Comparison of ENCODE assay signal across 25 mouse cellular contexts in the genomic region with DNA sequence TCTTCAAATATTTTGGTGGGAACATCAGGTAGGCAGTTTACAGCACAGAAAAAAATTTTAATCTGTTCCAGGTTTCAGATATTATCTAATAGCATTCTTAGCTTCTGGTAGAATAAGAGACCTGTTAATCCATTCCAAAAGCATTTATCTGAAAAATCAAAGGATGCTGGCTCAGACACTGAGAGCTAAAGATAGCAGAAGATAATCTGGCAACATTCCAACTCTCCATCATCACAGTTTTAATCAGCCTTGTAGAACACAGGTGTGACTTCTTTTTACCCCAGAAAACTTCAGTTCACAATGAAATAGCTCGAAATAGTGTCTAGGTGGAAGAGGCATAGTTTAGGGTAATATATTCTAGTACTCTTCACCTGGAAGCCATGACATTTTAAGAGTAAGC.
"Had no signal": no experiment of that assay in that cellular context is flagged by ENCODE, and none has a peak within 500 bp of the region (broad histone marks: within the 10 kb centered on the region; RNA-seq: fewer than 3 reads in every experiment).

No protein-coding gene starts in this region.

- DNase-seq: cerebellum, adult 8-10 months; cerebellum, adult 9-11 months; cerebellum, postnatal 14 days; cerebellum, postnatal 25 days; cerebellum, postnatal 36 days; embryo, embryonic 11 days; forebrain, postnatal 0 days; gastrocnemius, adult 2 months; gastrocnemius, postnatal 10 days; gastrocnemius, postnatal 14 days; gastrocnemius, postnatal 25 days; gastrocnemius, postnatal 36 days; heart, adult 18-20 months; heart, adult 2 months had no signal

- H3K27me3 ChIP-seq: embryonic facial prominence, embryonic 12.5 days; embryonic facial prominence, embryonic 13.5 days; embryonic facial prominence, embryonic 15.5 days; forebrain, embryonic 12.5 days; forebrain, embryonic 13.5 days; forebrain, embryonic 15.5 days had no signal

- H3K9ac ChIP-seq: embryonic facial prominence, embryonic 12.5 days; embryonic facial prominence, embryonic 13.5 days; embryonic facial prominence, embryonic 15.5 days; forebrain, embryonic 12.5 days; forebrain, embryonic 13.5 days; forebrain, embryonic 15.5 days; forebrain, postnatal 0 days had no signal

- H3K9me3 ChIP-seq: embryonic facial prominence, embryonic 15.5 days; forebrain, embryonic 12.5 days; forebrain, embryonic 13.5 days; forebrain, embryonic 15.5 days; heart, embryonic 10.5 days had no signal

- H3K36me3 ChIP-seq: embryonic facial prominence, embryonic 12.5 days; embryonic facial prominence, embryonic 13.5 days; embryonic facial prominence, embryonic 15.5 days; forebrain, embryonic 10.5 days; forebrain, embryonic 12.5 days; forebrain, embryonic 15.5 days; heart, embryonic 10.5 days had no signal

- H3K4me3 ChIP-seq: embryonic facial prominence, embryonic 12.5 days; embryonic facial prominence, embryonic 13.5 days; embryonic facial prominence, embryonic 15.5 days; erythroblast, embryonic 14.5 days; forebrain, embryonic 10.5 days; forebrain, embryonic 12.5 days; forebrain, embryonic 13.5 days; forebrain, embryonic 15.5 days; gastrocnemius, adult 2 months; heart, adult 2 months; heart, embryonic 10.5 days had no signal

- H3K4me1 ChIP-seq: embryonic facial prominence, embryonic 12.5 days; embryonic facial prominence, embryonic 15.5 days; forebrain, embryonic 12.5 days; forebrain, embryonic 13.5 days; forebrain, embryonic 15.5 days had no signal

- H3K27ac ChIP-seq: embryonic facial prominence, embryonic 12.5 days; embryonic facial prominence, embryonic 13.5 days; embryonic facial prominence, embryonic 15.5 days; forebrain, embryonic 10.5 days; forebrain, embryonic 12.5 days; forebrain, embryonic 13.5 days; forebrain, embryonic 15.5 days; gastrocnemius, adult 2 months; heart, adult 2 months had no signal

- H3K4me2 ChIP-seq: embryonic facial prominence, embryonic 12.5 days; embryonic facial prominence, embryonic 13.5 days; embryonic facial prominence, embryonic 15.5 days; forebrain, embryonic 12.5 days; forebrain, embryonic 13.5 days; forebrain, embryonic 15.5 days had no signal

- ATAC-seq: forebrain, embryonic 13.5 days; forebrain, embryonic 14.5 days; forebrain, embryonic 15.5 days; forebrain, embryonic 16.5 days; forebrain, postnatal 0 days had no signal
